Mouse (Mus musculus) E14TG2a.4 (cell line): ENCODE results near the gene Rpl38.

ENCODE experiments used
- CTCF ChIP-seq: conservative IDR thresholded peaks from 2 replicates; pipeline ENCODE4 v1.5.1; 2014; ENCODE audit warnings: low read length
- NANOG ChIP-seq: IDR thresholded peaks from 2 replicates; pipeline ENCODE4 v1.6.1; 2014; ENCODE audit warnings: borderline replicate concordance, low read length, mixed read lengths
- POU5F1 ChIP-seq: IDR thresholded peaks from 2 replicates; pipeline ENCODE4 v1.6.1; 2014; ENCODE audit warnings: low read length, borderline replicate concordance

DNA sequence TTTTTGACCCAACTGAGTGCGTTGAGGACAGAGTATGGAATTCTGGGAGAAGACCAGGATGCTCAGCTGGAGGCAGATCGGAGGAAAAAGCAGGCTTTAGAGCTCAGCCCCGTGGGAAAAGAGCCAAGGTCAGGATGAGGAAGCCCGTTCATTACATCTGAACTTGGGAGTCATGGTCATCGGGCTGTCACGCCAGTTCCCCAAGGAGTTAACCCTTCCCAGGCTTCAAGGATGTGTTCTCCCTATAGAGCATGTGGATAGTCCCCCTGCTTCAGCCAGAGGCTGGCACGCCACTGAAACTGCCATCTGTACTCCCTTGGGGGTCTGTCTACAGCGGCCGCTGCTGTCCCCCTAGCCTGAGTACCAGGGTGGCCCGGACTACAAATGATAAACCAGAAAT lies 12.0 kb downstream of the Rpl38 start:
- no peak for TF ChIP-seq CTCF
- TF ChIP-seq POU5F1 = no peak
- TF ChIP-seq NANOG = no peak
